Mouse (Mus musculus): ENCODE results near the gene Tcf15.

- TF ChIP-seq CTCF (IDR thresholded peaks at IDR 0.05; ENCODE audit: borderline replicate concordance, control insufficient read depth, extremely low read depth, insufficient read depth, low read length, poor library complexity) (no peak), POLR2A (IDR thresholded peaks at IDR 0.05; ENCODE audit: control insufficient read depth, extremely low read depth, insufficient read depth, low read length, poor library complexity) (no peak)
Measured at GRCm38 (mm10) chr2:152112970-152113369, 30.4 kb upstream of the Tcf15 start.
